Mouse (Mus musculus) heart, embryonic 13.5 days (tissue): ENCODE measurements at regions not wholly inside any gene's neighbourhood (a gene's known extent, or its start where the extent isn't known, plus 50 kb on each side); places are given as distances from the start of the nearest gene placed in this dataset.
A peak's percentile ranks its signal among the peaks of the same experiment; 100 is the strongest.

Source experiments
- ATAC-seq: fragments of 200-750 bp; cut with Nextera tagmentation; 2 replicates; pipeline ENCODE4 v1.8.0; 2017; ENCODE audit warnings: moderate TSS enrichment; ENCODE audit not compliant: insufficient number of reproducible peaks, low FRiP score, low TSS enrichment; ENCODE audit errors: extremely low read depth
- H3K27ac ChIP-seq: fragments of 300-500 bp; sonication (generic); replicated peaks from 2 replicates; pipeline ENCODE4 v1.5.1; 2015; ENCODE audit warnings: moderate library complexity, mild to moderate bottlenecking, inconsistent platforms
- H3K27me3 ChIP-seq: fragments of 300-500 bp; sonication (generic); replicated peaks from 2 replicates; pipeline ENCODE4 v1.6.1; 2015; ENCODE audit warnings: mild to moderate bottlenecking, inconsistent platforms
- H3K36me3 ChIP-seq: fragments of 300-500 bp; sonication (generic); 2 replicates; pipeline ENCODE4 v1.6.1; 2015; ENCODE audit warnings: mild to moderate bottlenecking, inconsistent platforms
- H3K4me1 ChIP-seq: fragments of 300-500 bp; sonication (generic); 2 replicates; pipeline ENCODE4 v1.6.1; 2015; ENCODE audit warnings: inconsistent platforms
- H3K4me2 ChIP-seq: fragments of 300-500 bp; sonication (generic); 2 replicates; pipeline ENCODE4 v1.6.1; 2015; ENCODE audit warnings: inconsistent platforms, mild to moderate bottlenecking, moderate library complexity
- H3K4me3 ChIP-seq: fragments of 300-500 bp; sonication (generic); 2 replicates; pipeline ENCODE4 v1.5.1; 2015; ENCODE audit warnings: moderate library complexity, mild to moderate bottlenecking, inconsistent platforms
- H3K9ac ChIP-seq: fragments of 300-500 bp; sonication (generic); 2 replicates; pipeline ENCODE4 v1.6.1; 2015; ENCODE audit warnings: inconsistent platforms, mild to moderate bottlenecking, moderate library complexity
- H3K9me3 ChIP-seq: fragments of 300-500 bp; sonication (generic); 2 replicates; pipeline ENCODE4 v1.6.1; 2016; ENCODE audit warnings: inconsistent platforms
- WGBS: fragments of 180-500 bp; shearing (Covaris S2); methylation state at CpG from one replicate; pipeline ENCODE4 v1.1.7; 2015; ENCODE audit warnings: mixed read lengths; 5-methylcytosine and 5-hydroxymethylcytosine counted together

DNA sequence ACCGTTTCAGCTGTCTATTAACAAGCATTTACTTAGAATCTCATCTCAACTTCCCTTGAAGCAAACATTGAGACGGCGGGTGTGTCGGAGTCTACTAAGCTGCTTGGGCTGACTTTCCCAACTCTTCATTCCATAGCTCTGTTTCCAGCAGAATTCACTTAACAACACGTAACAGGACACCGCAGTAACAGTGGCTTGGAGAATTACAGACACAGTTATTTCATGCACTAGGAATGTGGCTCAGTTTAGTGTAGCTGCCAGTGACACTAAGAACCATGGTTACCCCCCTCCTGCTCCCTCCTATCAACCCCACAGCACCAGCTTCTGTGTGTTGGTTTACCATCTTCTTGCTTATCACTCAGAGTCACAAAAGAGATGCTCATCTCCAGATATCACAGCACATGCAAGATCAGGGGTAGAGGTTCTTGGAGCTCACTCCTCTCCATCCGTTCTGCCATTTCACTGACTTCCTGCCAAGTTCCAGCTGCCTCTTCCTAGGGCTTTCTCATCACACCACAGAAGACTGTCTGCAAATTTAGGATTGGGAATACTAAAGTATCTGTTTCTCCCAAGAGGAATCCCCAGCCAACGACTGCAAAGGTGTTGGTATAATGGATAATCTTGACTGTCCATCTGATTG lies 90.7 kb downstream of the Banf2 start:
- H3K4me2 ChIP-seq, result peak overlapping the region; percentile 31
- peaks cover 23% of the 10 kb centered on the region for H3K4me1 ChIP-seq
- H3K9ac ChIP-seq, result no peak overlapping the region
- H3K27ac ChIP-seq, result peak overlapping the region; percentile 69
- H3K36me3 ChIP-seq, result no peaks in the 10 kb centered on the region
- no peak for ATAC-seq
- no peak overlapping the region for H3K4me3 ChIP-seq
- no peaks in the 10 kb centered on the region for H3K27me3 ChIP-seq
- 52% methylated on average over 8 of the region's 8 CpGs for WGBS
- H3K9me3 ChIP-seq, result no peaks in the 10 kb centered on the region

DNA sequence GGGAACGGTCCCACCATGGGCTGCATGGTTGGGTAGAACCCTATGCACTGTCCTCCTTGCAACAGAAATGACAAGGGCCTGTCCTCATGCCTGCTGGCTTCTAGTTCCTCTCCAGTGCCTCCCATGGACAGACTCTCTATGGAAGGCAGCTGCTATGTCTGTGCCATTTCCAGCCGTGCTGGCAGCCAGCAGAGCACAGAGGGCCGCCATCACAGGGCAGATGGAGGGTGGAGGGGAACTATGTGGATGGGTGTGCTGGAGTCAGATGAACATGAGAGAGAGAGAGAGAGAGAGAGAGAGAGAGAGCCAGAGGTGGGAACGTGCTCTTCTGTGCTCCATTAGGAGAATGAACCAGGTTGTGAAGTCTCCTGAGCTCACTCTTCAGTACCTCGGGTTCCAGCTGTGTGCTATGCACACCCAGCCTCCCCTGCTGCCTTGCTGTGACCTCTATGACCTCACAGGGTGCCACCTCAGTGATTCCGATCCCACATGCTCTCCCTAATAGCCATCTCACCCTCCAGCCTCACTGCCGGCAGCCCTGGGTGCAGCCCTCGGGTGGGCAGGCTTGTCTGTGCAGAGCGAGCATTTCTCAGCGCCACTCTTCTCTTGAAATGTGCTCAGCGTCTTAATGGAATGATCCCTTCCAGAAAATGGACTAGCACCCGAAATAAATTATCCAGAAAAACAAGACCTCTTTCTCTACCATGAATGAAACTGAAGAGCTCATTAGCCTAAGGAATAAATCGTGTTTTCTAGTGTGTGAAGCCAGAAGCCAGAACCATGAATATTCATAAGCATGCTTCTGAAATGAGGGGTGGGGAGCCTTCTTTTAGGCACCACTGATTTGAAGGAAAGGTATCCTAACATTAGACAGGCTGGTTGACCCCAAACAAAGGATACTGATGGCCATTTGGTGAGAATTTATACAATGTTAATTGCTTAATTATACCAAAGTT lies 94.5 kb downstream of the Banf2 start:
- Histone ChIP-seq H3K9ac (no peak overlapping the region), H3K4me2 (no peak overlapping the region), H3K27me3 (no peaks in the 10 kb centered on the region), H3K36me3 (no peaks in the 10 kb centered on the region), H3K27ac (no peak overlapping the region), H3K4me1 (peaks cover 15% of the 10 kb centered on the region), H3K9me3 (no peaks in the 10 kb centered on the region), H3K4me3 (no peak overlapping the region)
- no peak for ATAC-seq
- WGBS, result 72% methylated on average over 13 of the region's 13 CpGs

DNA sequence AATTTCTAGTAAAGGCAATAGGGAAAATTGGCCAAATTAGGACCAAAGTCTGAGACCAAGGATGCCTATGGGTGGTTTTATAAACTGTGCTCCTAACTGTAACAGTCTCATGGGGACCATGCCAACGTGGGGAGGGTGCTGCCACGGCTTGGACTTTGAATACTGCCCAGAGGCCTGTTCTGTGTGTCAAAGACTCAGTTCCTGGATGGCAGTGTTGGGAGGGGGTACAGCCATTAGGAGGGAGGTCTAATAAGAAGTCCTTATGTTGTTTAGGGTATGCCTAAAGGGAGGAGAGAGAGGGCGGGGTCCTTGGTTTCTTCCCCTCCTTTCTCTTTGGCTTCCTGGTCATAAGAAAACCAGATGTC lies 95.2 kb downstream of the Banf2 start:
- no peak overlapping the region for H3K4me2 ChIP-seq
- no peak for ATAC-seq
- no peak overlapping the region for H3K27ac ChIP-seq
- no peaks in the 10 kb centered on the region for H3K36me3 ChIP-seq
- peaks cover 8% of the 10 kb centered on the region for H3K4me1 ChIP-seq
- H3K9ac ChIP-seq, result no peak overlapping the region
- H3K9me3 ChIP-seq, result no peaks in the 10 kb centered on the region
- no peaks in the 10 kb centered on the region for H3K27me3 ChIP-seq
- H3K4me3 ChIP-seq, result no peak overlapping the region
- WGBS, result 72% methylated on average over 3 of the region's 3 CpGs

DNA sequence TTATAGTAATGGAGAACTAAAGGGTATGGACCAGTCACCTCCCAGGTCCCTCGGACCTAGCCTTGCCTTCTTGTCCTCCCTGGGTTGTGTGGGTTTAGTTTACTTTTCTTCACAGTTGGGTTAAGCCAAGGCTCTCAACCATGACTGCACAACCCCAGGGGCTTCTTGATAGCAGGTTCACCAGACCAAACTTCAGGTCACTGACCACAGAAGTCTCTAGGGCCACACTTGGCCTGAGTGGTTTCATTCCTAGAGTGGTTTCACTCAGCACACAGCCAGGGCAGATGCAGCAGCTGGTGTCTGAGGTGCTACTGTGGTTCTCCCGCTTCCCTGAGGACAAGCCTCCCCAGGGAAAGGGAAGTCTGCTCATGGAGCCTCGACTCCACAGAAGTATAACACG lies 95.7 kb downstream of the Banf2 start:
- no peak overlapping the region for H3K4me3 ChIP-seq
- H3K27me3 ChIP-seq, result no peaks in the 10 kb centered on the region
- 0 out of 2 replicates have a peak, but pooled peaks cover 2% of the 10 kb centered on the region for H3K9me3 ChIP-seq
- 74% methylated on average over 4 of the region's 4 CpGs for WGBS
- H3K27ac ChIP-seq, result no peak overlapping the region
- no peaks in the 10 kb centered on the region for H3K36me3 ChIP-seq
- H3K4me2 ChIP-seq, result no peak overlapping the region
- no peak overlapping the region for H3K9ac ChIP-seq
- peaks cover 4% of the 10 kb centered on the region for H3K4me1 ChIP-seq
- no peak for ATAC-seq

DNA sequence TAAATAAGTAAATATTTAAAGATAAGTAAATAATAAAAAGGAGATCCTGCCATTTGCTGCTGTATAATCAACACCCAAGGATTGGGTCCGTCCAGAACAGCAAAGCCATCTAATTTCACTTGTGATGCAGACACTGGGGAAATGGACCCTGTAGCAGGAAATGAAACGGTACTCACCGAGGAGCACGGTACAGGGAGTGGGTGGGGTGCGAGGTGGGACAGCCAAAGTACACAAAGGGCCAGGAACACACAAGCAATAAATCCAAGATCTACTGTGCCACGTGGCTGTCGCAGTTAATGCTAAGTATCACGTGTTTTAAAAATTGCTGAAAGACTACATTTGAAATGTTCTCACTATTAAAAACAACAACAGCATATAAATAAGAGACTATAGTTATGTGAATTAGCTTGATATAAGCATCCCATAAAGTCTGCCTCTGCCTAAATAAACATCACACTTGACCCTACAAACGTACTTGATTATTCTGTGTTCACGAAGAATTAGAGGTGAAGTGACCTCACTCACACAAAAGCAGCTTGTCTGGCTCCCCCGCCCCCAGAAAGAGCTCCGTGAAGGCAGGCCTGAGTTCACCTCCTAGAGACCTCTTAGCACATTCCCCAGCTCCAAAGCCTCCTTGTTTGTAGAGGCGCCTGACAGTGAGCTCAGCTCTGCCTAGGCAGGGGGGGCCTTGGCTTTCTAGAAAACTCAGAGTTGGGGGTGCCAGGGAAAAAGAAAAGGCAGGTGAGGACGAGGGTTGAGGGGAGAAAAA lies 101.1 kb downstream of the Banf2 start:
- Histone ChIP-seq H3K9me3 (0 out of 2 replicates have a peak, but pooled peaks cover 4% of the 10 kb centered on the region), H3K4me3 (no peak overlapping the region), H3K27ac (peak overlapping the region; percentile 54), H3K4me1 (peaks cover 6% of the 10 kb centered on the region), H3K36me3 (no peaks in the 10 kb centered on the region), H3K4me2 (no peak overlapping the region), H3K27me3 (0 out of 2 replicates have a peak, but pooled peaks cover 3% of the 10 kb centered on the region), H3K9ac (peak overlapping the region; percentile 44)
- WGBS, result 58% methylated on average over 14 of the region's 14 CpGs
- ATAC-seq, result no peak

DNA sequence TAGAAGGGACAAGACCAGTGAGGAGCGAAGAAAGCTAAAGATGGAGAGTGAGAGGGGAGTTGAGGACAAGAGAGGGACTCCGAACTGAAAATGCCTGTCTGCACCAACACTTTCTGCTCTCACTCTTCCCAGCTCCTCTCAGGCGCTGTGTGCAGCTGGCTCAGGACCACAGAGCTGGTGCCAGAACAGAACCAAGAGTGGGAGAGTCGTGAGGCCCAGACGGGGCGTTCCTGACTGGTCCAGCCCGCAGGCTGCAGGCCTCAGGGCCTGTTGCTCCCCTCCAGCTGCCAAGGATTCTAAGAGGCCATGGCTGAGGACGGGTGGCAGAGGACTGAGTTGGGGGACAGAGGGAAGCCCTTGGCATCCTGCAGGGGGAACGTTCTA lies 101.7 kb downstream of the Banf2 start:
- peaks cover 6% of the 10 kb centered on the region for H3K4me1 ChIP-seq
- 69% methylated on average over 9 of the region's 9 CpGs for WGBS
- peak overlapping the region; percentile 54 for H3K27ac ChIP-seq
- H3K9me3 ChIP-seq, result 0 out of 2 replicates have a peak, but pooled peaks cover 4% of the 10 kb centered on the region
- H3K9ac ChIP-seq, result peak overlapping the region; percentile 44
- H3K4me3 ChIP-seq, result no peak overlapping the region
- H3K27me3 ChIP-seq, result 0 out of 2 replicates have a peak, but pooled peaks cover 3% of the 10 kb centered on the region
- H3K4me2 ChIP-seq, result no peak overlapping the region
- no peaks in the 10 kb centered on the region for H3K36me3 ChIP-seq
- ATAC-seq, result no peak

DNA sequence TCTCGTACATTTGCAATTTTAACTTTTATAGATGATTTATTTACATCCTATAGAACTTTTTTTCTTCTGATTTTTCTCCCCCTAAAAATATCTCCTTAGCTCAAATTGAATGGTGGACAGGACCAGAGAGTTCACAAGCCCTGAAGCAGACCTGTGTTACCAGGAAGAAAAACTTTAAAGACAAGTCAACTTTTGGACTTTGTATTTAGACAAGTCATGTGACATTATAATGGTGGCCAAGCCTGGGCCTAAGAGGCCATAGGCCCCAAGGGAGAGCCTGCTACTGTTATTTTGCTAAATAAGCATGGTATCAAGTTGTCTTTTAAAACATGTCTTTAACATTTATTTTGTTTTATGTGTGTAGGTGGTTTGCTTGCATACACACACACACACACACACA lies 102.7 kb downstream of the Banf2 start:
- 0 out of 2 replicates have a peak, but pooled peaks cover 4% of the 10 kb centered on the region for H3K9me3 ChIP-seq
- no peak overlapping the region for H3K4me2 ChIP-seq
- no peak overlapping the region for H3K9ac ChIP-seq
- 81% methylated on average over 1 of the region's 1 CpGs for WGBS
- 0 out of 2 replicates have a peak, but pooled peaks cover 3% of the 10 kb centered on the region for H3K27me3 ChIP-seq
- H3K4me3 ChIP-seq, result no peak overlapping the region
- no peaks in the 10 kb centered on the region for H3K36me3 ChIP-seq
- ATAC-seq, result no peak
- H3K4me1 ChIP-seq, result peaks cover 6% of the 10 kb centered on the region
- no peak overlapping the region for H3K27ac ChIP-seq

DNA sequence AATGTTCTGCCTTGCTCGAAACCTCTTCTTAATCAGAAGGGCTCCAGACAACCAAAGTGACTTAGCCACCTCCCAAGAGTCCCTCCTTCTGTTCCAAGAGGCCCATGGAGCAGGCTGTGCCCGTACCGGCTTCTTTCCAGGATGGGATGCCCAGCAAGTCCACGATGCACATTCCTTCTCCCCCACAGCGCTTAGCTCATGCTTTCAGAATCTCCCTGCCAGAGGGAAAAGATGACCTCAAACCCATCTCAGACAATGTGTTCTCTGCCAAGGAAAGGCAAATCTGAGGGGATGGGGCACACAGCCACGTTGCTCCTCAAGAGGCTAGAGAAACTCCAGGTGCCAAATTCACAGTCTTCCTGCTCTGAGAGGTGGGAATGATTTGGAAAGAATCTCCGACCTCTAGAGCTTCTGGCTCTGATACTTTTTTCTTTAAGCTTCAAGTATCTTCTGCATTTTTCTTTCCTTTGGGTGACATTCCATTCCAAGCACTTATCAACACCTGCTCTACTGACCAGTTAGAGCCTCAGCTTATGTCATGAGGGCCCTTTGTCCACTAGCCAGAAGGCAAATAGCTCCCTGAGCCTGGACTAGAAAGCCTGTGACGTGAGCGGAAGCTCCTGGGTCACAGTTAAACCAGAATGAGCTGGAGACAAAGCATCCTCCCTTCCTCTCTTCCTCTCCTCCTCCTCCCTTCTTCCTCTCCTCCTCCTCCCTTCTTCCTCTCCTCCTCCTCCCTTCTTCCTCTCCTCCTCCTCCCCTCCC lies 110.9 kb downstream of the Banf2 start:
- H3K4me3 ChIP-seq, result no peak overlapping the region
- peaks cover 11% of the 10 kb centered on the region for H3K4me1 ChIP-seq
- no peak overlapping the region for H3K4me2 ChIP-seq
- peak overlapping the region; percentile 10; the same call in 1 of the 2 replicates for H3K27ac ChIP-seq
- WGBS, result 43% methylated on average over 9 of the region's 9 CpGs
- H3K9ac ChIP-seq, result no peak overlapping the region
- no peaks in the 10 kb centered on the region for H3K9me3 ChIP-seq
- no peaks in the 10 kb centered on the region for H3K36me3 ChIP-seq
- ATAC-seq, result no peak
- H3K27me3 ChIP-seq, result no peaks in the 10 kb centered on the region

DNA sequence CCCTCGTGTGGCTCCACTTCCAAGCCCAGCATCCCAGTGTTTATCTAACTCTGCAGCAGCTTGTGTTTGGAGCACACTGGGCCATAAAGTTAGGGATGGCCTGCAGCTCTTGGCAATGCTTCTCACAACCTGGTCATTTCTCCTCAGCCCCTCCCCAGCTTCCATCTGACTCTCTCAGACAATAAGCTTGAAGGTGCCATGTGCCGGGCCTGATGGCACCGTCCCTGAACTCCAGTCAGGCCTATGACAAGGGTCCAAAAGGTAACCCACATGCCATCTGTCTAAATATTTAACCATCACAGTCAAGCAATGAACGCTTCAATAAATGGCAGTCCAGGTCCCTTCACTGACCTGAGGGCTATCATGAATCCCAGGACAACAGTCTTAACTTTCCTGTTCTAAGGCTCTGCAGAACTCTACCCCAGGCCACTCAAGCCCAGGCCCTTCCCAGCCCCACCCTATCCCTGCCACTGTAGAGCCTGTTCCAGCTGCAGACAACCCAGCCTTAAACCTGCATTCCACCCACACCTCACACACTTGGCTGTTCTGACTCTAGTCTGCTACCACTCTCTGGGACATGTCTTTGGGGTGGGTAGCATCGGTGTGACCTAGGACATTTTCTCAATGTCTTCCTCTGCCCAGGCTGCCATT lies 111.8 kb downstream of the Banf2 start:
- Histone ChIP-seq H3K36me3 (no peaks in the 10 kb centered on the region), H3K27ac (no peak overlapping the region), H3K4me2 (no peak overlapping the region), H3K9ac (no peak overlapping the region), H3K27me3 (no peaks in the 10 kb centered on the region), H3K9me3 (no peaks in the 10 kb centered on the region), H3K4me1 (peaks cover 11% of the 10 kb centered on the region), H3K4me3 (no peak overlapping the region)
- ATAC-seq, result no peak
- WGBS, result 78% methylated on average over 5 of the region's 5 CpGs

DNA sequence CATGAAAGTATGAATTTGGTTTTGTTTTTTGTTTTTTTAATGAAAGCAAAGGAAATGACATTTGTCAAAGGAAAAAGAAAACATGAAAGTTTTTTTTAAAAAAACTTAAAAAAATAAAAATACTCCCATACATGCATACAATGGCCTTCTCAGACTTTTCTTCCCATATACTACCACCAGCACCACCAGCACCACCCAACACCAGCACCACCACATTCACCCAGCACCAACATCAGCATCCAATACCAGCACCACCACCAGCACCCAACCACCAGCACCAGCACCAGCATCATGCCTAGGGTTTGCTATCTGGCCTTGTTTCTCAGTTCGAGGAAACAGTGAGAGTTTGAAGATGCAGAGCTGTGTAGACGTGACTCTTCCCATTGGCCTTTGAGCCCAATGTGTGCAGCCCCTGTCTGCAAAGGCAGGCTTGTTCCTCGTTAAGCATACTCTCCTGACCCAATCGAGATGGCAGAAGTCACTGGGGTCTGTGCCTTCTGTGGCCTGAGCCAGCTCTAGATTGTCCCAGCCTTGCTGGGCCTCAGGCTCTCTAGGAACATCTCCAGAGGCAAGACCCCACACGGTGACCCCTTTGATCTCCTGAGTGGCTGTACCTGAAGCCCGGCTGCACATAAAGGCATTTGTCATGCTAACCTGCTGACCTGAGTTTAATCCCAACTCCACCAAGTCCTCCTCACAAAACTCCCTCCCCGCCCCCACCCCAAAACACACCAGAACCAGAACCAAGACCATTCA lies 113.8 kb upstream of the Mgme1 start:
- Histone ChIP-seq H3K9me3 (no peaks in the 10 kb centered on the region), H3K27me3 (peaks cover 14% of the 10 kb centered on the region), H3K36me3 (no peaks in the 10 kb centered on the region), H3K27ac (no peak overlapping the region), H3K9ac (no peak overlapping the region), H3K4me3 (no peak overlapping the region), H3K4me2 (no peak overlapping the region), H3K4me1 (peaks cover 19% of the 10 kb centered on the region)
- ATAC-seq, result no peak
- WGBS, result 57% methylated on average over 7 of the region's 7 CpGs
